Mouse (Mus musculus) heart, embryonic 14.5 days (tissue): ENCODE data around the gene Agtpbp1. TPM values are rescaled to one million over a fixed set of nuclear protein-coding genes. Genes with fewer than 3 reads are reported as not detected.
A peak's percentile ranks its signal among the peaks of the same experiment; 100 is the strongest.

Experiments used
- ATAC-seq: fragments of 200-750 bp; cut with Nextera tagmentation; 2 replicates; pipeline ENCODE4 v1.8.0; 2017; ENCODE audit warnings: low read depth, moderate TSS enrichment; ENCODE audit not compliant: insufficient number of reproducible peaks, insufficient read depth, low FRiP score
- H3K27ac ChIP-seq, 2 experiments: fragments of 200-500 bp in 1 of 2; fragments of 300-500 bp in 1 of 2; sonication (generic) in 1 of 2; replicated peaks in 1 of 2; 2 replicates each; pipeline ENCODE4 v1.5.1; 2012 to 2014; ENCODE audit warnings: low read depth in 2 of 2, low read length in 2 of 2, control low read depth in 1 of 2, mild to moderate bottlenecking in 1 of 2, mixed read lengths in 1 of 2; ENCODE audit not compliant: control insufficient read depth in 1 of 2, insufficient read depth in 1 of 2
- H3K27me3 ChIP-seq: fragments of 300-500 bp; sonication (generic); 2 replicates; pipeline ENCODE4 v1.6.1; 2014; ENCODE audit warnings: mild to moderate bottlenecking, low read length, control low read depth; ENCODE audit not compliant: control insufficient read depth, insufficient read depth
- H3K36me3 ChIP-seq: fragments of 300-500 bp; sonication (generic); 2 replicates; pipeline ENCODE4 v1.6.1; 2014; ENCODE audit warnings: mild to moderate bottlenecking, control low read depth, low read length, mixed read lengths; ENCODE audit not compliant: control insufficient read depth, insufficient read depth
- H3K4me1 ChIP-seq, 2 experiments: fragments of 200-500 bp in 1 of 2; fragments of 300-500 bp in 1 of 2; sonication (generic) in 1 of 2; 2 replicates each; pipeline ENCODE4 v1.6.1; 2012 to 2014; ENCODE audit warnings: low read length in 2 of 2, control low read depth in 1 of 2, mixed read lengths in 1 of 2; ENCODE audit not compliant: control insufficient read depth in 2 of 2, insufficient read depth in 2 of 2
- H3K4me2 ChIP-seq: fragments of 300-500 bp; sonication (generic); 2 replicates; pipeline ENCODE4 v1.6.1; 2014; ENCODE audit warnings: mild to moderate bottlenecking, low read length
- H3K4me3 ChIP-seq, 2 experiments: fragments of 200-500 bp in 1 of 2; fragments of 300-500 bp in 1 of 2; sonication (generic) in 1 of 2; 2 replicates each; pipeline ENCODE4 v1.5.1; 2012 to 2014; ENCODE audit warnings: low read length in 2 of 2, mild to moderate bottlenecking in 2 of 2, control low read depth in 1 of 2, low read depth in 1 of 2, moderate library complexity in 1 of 2; ENCODE audit not compliant: control insufficient read depth in 1 of 2, insufficient read depth in 1 of 2
- H3K9ac ChIP-seq: fragments of 300-500 bp; sonication (generic); 2 replicates; pipeline ENCODE4 v1.6.1; 2014; ENCODE audit warnings: mild to moderate bottlenecking, low read length
- H3K9me3 ChIP-seq: fragments of 300-500 bp; sonication (generic); 2 replicates; pipeline ENCODE4 v1.6.1; 2016; ENCODE audit warnings: low read length, control low read depth; ENCODE audit not compliant: control insufficient read depth
- WGBS: fragments of 180-500 bp; shearing (Covaris S2); extraction: QIAGEN DNeasy Blood & Tissue Kit; methylation state at CpG from one replicate; pipeline ENCODE4 v1.1.7; 2014; 5-methylcytosine and 5-hydroxymethylcytosine counted together
- polyA plus RNA-seq: library from polyadenylated mRNA; unstranded; fragments of >200 nt; fragmentation: Nextera tagmentation; extraction: Ambion mirVana; gene quantifications from 2 replicates; pipeline ENCODE4 v1.2.1, GENCODE M21; 2014

Agtpbp1 gene
- polyA plus RNA-seq, 1 experiment from 2014 or later, result 15.1 TPM

GRCm38 (mm10) chr13:59450840-59451239 lies 134.2 kb downstream of the Agtpbp1 start:
- ATAC-seq, result no peak
- H3K4me1 ChIP-seq, result peaks cover 11 to 20% of the 10 kb centered on the region in 2 experiments

GRCm38 (mm10) chr13:59447130-59447529 lies 137.9 kb downstream of the Agtpbp1 start:
- 70% methylated on average over 7 of the region's 7 CpGs for WGBS
- H3K4me2 ChIP-seq, result no peak overlapping the region
- ATAC-seq, result no peak
- H3K36me3 ChIP-seq, result 0 out of 2 replicates have a peak, but pooled peaks cover 12% of the 10 kb centered on the region
- no peaks in the 10 kb centered on the region for H3K27me3 ChIP-seq
- H3K4me1 ChIP-seq, result no peaks in the 10 kb centered on the region
- H3K9ac ChIP-seq, result no peak overlapping the region
- no peak overlapping the region for H3K4me3 ChIP-seq
- H3K9me3 ChIP-seq, result no peaks in the 10 kb centered on the region
- H3K27ac ChIP-seq, result no peak overlapping the region

More at GRCm38 (mm10) chr13:59450840-59451239, 134.2 kb downstream of the Agtpbp1 start:
- Histone ChIP-seq H3K9ac (no peak overlapping the region), H3K27ac (no peak overlapping the region), H3K4me2 (no peak overlapping the region), H3K9me3 (no peaks in the 10 kb centered on the region), H3K4me3 (no peak overlapping the region), H3K36me3 (0 out of 2 replicates have a peak, but pooled peaks cover 12% of the 10 kb centered on the region), H3K27me3 (no peaks in the 10 kb centered on the region)
- WGBS, result 89% methylated on average over 10 of the region's 10 CpGs

- Histone ChIP-seq H3K9ac (no peak overlapping the region), H3K9me3 (no peaks in the 10 kb centered on the region), H3K36me3 (0 out of 2 replicates have a peak, but pooled peaks cover 3% of the 10 kb centered on the region), H3K4me2 (no peak overlapping the region), H3K4me3 (no peak overlapping the region), H3K27ac (no peak overlapping the region), H3K27me3 (no peaks in the 10 kb centered on the region), H3K4me1 (no peaks in the 10 kb centered on the region)
- 77% methylated on average over 5 of the region's 5 CpGs for WGBS
- ATAC-seq, result no peak
These were observed 139.8 kb downstream of the Agtpbp1 start for GRCm38 (mm10) chr13:59445179-59445578.

- Histone ChIP-seq H3K4me3 (no peak overlapping the region), H3K4me2 (no peak overlapping the region), H3K4me1 (no peaks in the 10 kb centered on the region), H3K9me3 (no peaks in the 10 kb centered on the region), H3K9ac (no peak overlapping the region), H3K27ac (no peak overlapping the region), H3K27me3 (no peaks in the 10 kb centered on the region), H3K36me3 (0 out of 2 replicates have a peak, but pooled peaks cover 3% of the 10 kb centered on the region)
- WGBS, result 79% methylated on average over 6 of the region's 6 CpGs
- no peak for ATAC-seq
These were observed 140.7 kb downstream of the Agtpbp1 start for GRCm38 (mm10) chr13:59444371-59444770.

- Histone ChIP-seq H3K9me3 (no peaks in the 10 kb centered on the region), H3K27me3 (no peaks in the 10 kb centered on the region), H3K9ac (no peak overlapping the region), H3K36me3 (no peaks in the 10 kb centered on the region), H3K27ac (no peak overlapping the region), H3K4me3 (no peak overlapping the region), H3K4me2 (no peak overlapping the region), H3K4me1 (no peaks in the 10 kb centered on the region)
- no peak for ATAC-seq
- 67% methylated on average over 1 of the region's 1 CpGs for WGBS
These were observed 145.3 kb downstream of the Agtpbp1 start for GRCm38 (mm10) chr13:59439683-59440082.

GRCm38 (mm10) chr13:59434554-59434953 lies 150.5 kb downstream of the Agtpbp1 start:
- Histone ChIP-seq H3K27me3 (no peaks in the 10 kb centered on the region), H3K4me3 (no peak overlapping the region), H3K4me2 (no peak overlapping the region), H3K27ac (no peak overlapping the region), H3K9ac (no peak overlapping the region), H3K9me3 (no peaks in the 10 kb centered on the region), H3K4me1 (peaks cover 0 to 6% of the 10 kb centered on the region in 2 experiments; a peak in 2 of 4 replicates), H3K36me3 (no peaks in the 10 kb centered on the region)
- WGBS, result 85% methylated on average over 1 of the region's 1 CpGs
- no peak for ATAC-seq

- H3K4me2 ChIP-seq, result peak overlapping the region; percentile 51
- WGBS, result 46% methylated on average over 18 of the region's 18 CpGs
- ATAC-seq, result no peak
- H3K4me3 ChIP-seq, result peak overlapping the region; percentile 0 to 18; a peak in 2 of 4 replicates
- no peak overlapping the region for H3K27ac ChIP-seq
- no peak overlapping the region; the same call in 1 of the 2 replicates for H3K9ac ChIP-seq
- no peaks in the 10 kb centered on the region for H3K27me3 ChIP-seq
- H3K4me1 ChIP-seq, result peaks cover 0 to 6% of the 10 kb centered on the region in 2 experiments; a peak in 2 of 4 replicates
- no peaks in the 10 kb centered on the region for H3K36me3 ChIP-seq
- no peaks in the 10 kb centered on the region for H3K9me3 ChIP-seq
These were observed 153.7 kb downstream of the Agtpbp1 start for GRCm38 (mm10) chr13:59431124-59431864.
